Mouse (Mus musculus): ENCODE results near the gene Gm28048. TPM values are rescaled to one million over a fixed set of nuclear protein-coding genes. Genes with fewer than 3 reads are reported as not detected.
A peak's percentile ranks its signal among the peaks of the same experiment; 100 is the strongest.

Gene Gm28048
- polyA plus RNA-seq, 1 experiment from 2014 or later: 14.6 TPM

- Histone ChIP-seq H3K27me3 (no peaks in the 10 kb centered on the region), H3K9ac (no peak overlapping the region), H3K4me1 (peaks cover 24% of the 10 kb centered on the region), H3K4me3 (no peak overlapping the region), H3K4me2 (no peak overlapping the region), H3K9me3 (no peaks in the 10 kb centered on the region), H3K36me3 (no peaks in the 10 kb centered on the region), H3K27ac (peak overlapping the region; percentile 91; the same call in 1 of the 2 replicates)
- ATAC-seq (ENCODE audit: borderline replicate concordance, extremely low read depth, low FRiP score, low TSS enrichment): no peak
- WGBS: 69% methylated on average over 5 of the region's 5 CpGs
These were observed 183.0 kb downstream of the Gm28048 start for GRCm38 (mm10) chr11:22798916-22799315.

GRCm38 (mm10) chr11:22794734-22795133 is 187.2 kb downstream of the Gm28048 start:
- Histone ChIP-seq H3K9ac (no peak overlapping the region), H3K27me3 (no peaks in the 10 kb centered on the region), H3K9me3 (no peaks in the 10 kb centered on the region), H3K4me2 (no peak overlapping the region), H3K4me1 (peaks cover 11% of the 10 kb centered on the region), H3K27ac (no peak overlapping the region), H3K36me3 (no peaks in the 10 kb centered on the region), H3K4me3 (no peak overlapping the region)
- WGBS: 86% methylated on average over 1 of the region's 1 CpGs
- ATAC-seq (ENCODE audit: borderline replicate concordance, extremely low read depth, low FRiP score, low TSS enrichment): no peak

- Histone ChIP-seq H3K9me3 (no peaks in the 10 kb centered on the region), H3K4me1 (0 out of 2 replicates have a peak, but pooled peaks cover 3% of the 10 kb centered on the region), H3K4me2 (no peak overlapping the region), H3K9ac (no peak overlapping the region), H3K27ac (no peak overlapping the region), H3K36me3 (no peaks in the 10 kb centered on the region), H3K27me3 (no peaks in the 10 kb centered on the region), H3K4me3 (no peak overlapping the region)
- no peak for ATAC-seq (ENCODE audit: borderline replicate concordance, extremely low read depth, low FRiP score, low TSS enrichment)
- 67% methylated on average over 1 of the region's 1 CpGs for WGBS
These were observed 188.0 kb downstream of the Gm28048 start for GRCm38 (mm10) chr11:22793881-22794203.

GRCm38 (mm10) chr11:22793176-22793880 is 188.6 kb downstream of the Gm28048 start:
- H3K36me3 ChIP-seq: no peaks in the 10 kb centered on the region
- no peaks in the 10 kb centered on the region for H3K27me3 ChIP-seq
- 78% methylated on average over 3 of the region's 3 CpGs for WGBS
- no peaks in the 10 kb centered on the region for H3K9me3 ChIP-seq
- no peaks in the 10 kb centered on the region for H3K4me1 ChIP-seq
- H3K4me2 ChIP-seq: no peak overlapping the region
- no peak overlapping the region for H3K4me3 ChIP-seq
- H3K9ac ChIP-seq: no peak overlapping the region
- ATAC-seq (ENCODE audit: borderline replicate concordance, extremely low read depth, low FRiP score, low TSS enrichment): no peak
- no peak overlapping the region for H3K27ac ChIP-seq

GRCm38 (mm10) chr11:22792149-22792548 is 189.7 kb downstream of the Gm28048 start:
- Histone ChIP-seq H3K27me3 (no peaks in the 10 kb centered on the region), H3K9me3 (no peaks in the 10 kb centered on the region), H3K36me3 (no peaks in the 10 kb centered on the region), H3K9ac (no peak overlapping the region), H3K4me3 (no peak overlapping the region), H3K27ac (no peak overlapping the region), H3K4me2 (no peak overlapping the region), H3K4me1 (no peaks in the 10 kb centered on the region)
- ATAC-seq (ENCODE audit: borderline replicate concordance, extremely low read depth, low FRiP score, low TSS enrichment): no peak
- WGBS: 90% methylated on average over 1 of the region's 1 CpGs

GRCm38 (mm10) chr11:22791726-22792125 is 190.2 kb downstream of the Gm28048 start:
- H3K36me3 ChIP-seq: no peaks in the 10 kb centered on the region

GRCm38 (mm10) chr11:22787833-22788232 is 194.1 kb downstream of the Gm28048 start:
- Histone ChIP-seq H3K9ac (no peak overlapping the region), H3K36me3 (no peaks in the 10 kb centered on the region), H3K9me3 (no peaks in the 10 kb centered on the region), H3K27ac (no peak overlapping the region), H3K4me2 (no peak overlapping the region), H3K4me3 (no peak overlapping the region), H3K27me3 (no peaks in the 10 kb centered on the region), H3K4me1 (0 out of 2 replicates have a peak, but pooled peaks cover 4% of the 10 kb centered on the region)
- WGBS: 91% methylated on average over 2 of the region's 2 CpGs
- ATAC-seq (ENCODE audit: borderline replicate concordance, extremely low read depth, low FRiP score, low TSS enrichment): no peak

More at GRCm38 (mm10) chr11:22791726-22792125, 190.2 kb downstream of the Gm28048 start:
- Histone ChIP-seq H3K4me3 (no peak overlapping the region), H3K9ac (no peak overlapping the region), H3K27me3 (no peaks in the 10 kb centered on the region), H3K9me3 (no peaks in the 10 kb centered on the region), H3K4me2 (no peak overlapping the region), H3K27ac (no peak overlapping the region), H3K4me1 (no peaks in the 10 kb centered on the region)
- no peak for ATAC-seq (ENCODE audit: borderline replicate concordance, extremely low read depth, low FRiP score, low TSS enrichment)
- WGBS: 84% methylated on average over 5 of the region's 5 CpGs

Other genes with a start within 250 kb of the Gm28048 start
- gene B3gnt2, start 121.1 kb downstream of the Gm28048 start, polyA plus RNA-seq (2015; fragmentation: Nextera tagmentation; extraction: Ambion mirVana): 10.9 and 12.6 TPM in 2 replicates
- 2.8 and 2.9 TPM in 2 replicates for gene Zrsr1, start 10.1 kb downstream of the Gm28048 start, polyA plus RNA-seq (2015; fragmentation: Nextera tagmentation; extraction: Ambion mirVana)
- gene Commd1, start 292 bp upstream of the Gm28048 start, polyA plus RNA-seq (2015; fragmentation: Nextera tagmentation; extraction: Ambion mirVana): 368 and 400 TPM in 2 replicates
- gene Cct4, start 8.4 kb upstream of the Gm28048 start, polyA plus RNA-seq (2015; fragmentation: Nextera tagmentation; extraction: Ambion mirVana): 265 and 271 TPM in 2 replicates
- 5.5 and 5.8 TPM in 2 replicates for gene Fam161a, start 25.4 kb upstream of the Gm28048 start, polyA plus RNA-seq (2015; fragmentation: Nextera tagmentation; extraction: Ambion mirVana)